Mouse (Mus musculus) hindbrain, embryonic 10.5 days (tissue): Measurements from ENCODE around the gene Mkrn3. TPM values are rescaled to one million over a fixed set of nuclear protein-coding genes. Genes with fewer than 3 reads are reported as not detected.

Experiments used
- DNase-seq: peaks from one replicate; pipeline ENCODE4 v3.0.0-alpha.2; 2017; ENCODE audit warnings: low spot score
- H3K27ac ChIP-seq: fragments of 300-500 bp; sonication (generic); 2 replicates; pipeline ENCODE4 v1.5.1; 2016; ENCODE audit warnings: mild to moderate bottlenecking, moderate library complexity
- H3K27me3 ChIP-seq: fragments of 300-500 bp; sonication (generic); 2 replicates; pipeline ENCODE4 v1.6.1; 2016; ENCODE audit warnings: mild to moderate bottlenecking; ENCODE audit not compliant: poor library complexity, insufficient read depth, severe bottlenecking
- H3K36me3 ChIP-seq: fragments of 300-500 bp; sonication (generic); 2 replicates; pipeline ENCODE4 v1.6.1; 2016; ENCODE audit warnings: mild to moderate bottlenecking, moderate library complexity
- H3K4me1 ChIP-seq: fragments of 300-500 bp; sonication (generic); replicated peaks from 2 replicates; pipeline ENCODE4 v1.6.1; 2016; ENCODE audit warnings: mild to moderate bottlenecking
- H3K4me3 ChIP-seq: fragments of 300-500 bp; sonication (generic); 2 replicates; pipeline ENCODE4 v1.5.1; 2016; ENCODE audit warnings: mild to moderate bottlenecking, moderate library complexity
- H3K9me3 ChIP-seq: fragments of 300-500 bp; sonication (generic); 2 replicates; pipeline ENCODE4 v1.6.1; 2016; ENCODE audit warnings: mild to moderate bottlenecking, moderate library complexity
- WGBS: fragments of 180-500 bp; shearing (Covaris S2); methylation state at CpG from one replicate; pipeline ENCODE4 v1.1.7; 2016; 5-methylcytosine and 5-hydroxymethylcytosine counted together
- polyA plus RNA-seq: library from polyadenylated mRNA; unstranded; fragments of >200 nt; fragmentation: Nextera tagmentation; extraction: Ambion mirVana; gene quantifications from 2 replicates; pipeline ENCODE4 v1.2.1, GENCODE M21; 2016

Mkrn3 gene
- polyA plus RNA-seq: 15.4 and 15.5 TPM in 2 replicates

GRCm38 (mm10) chr7:62419493-62420360, at the start of gene Mkrn3:
Gene Mkrn3 (minus strand): TSS chr7:62420139.
- Histone ChIP-seq H3K4me3 (peak within 1 kb of the TSS; percentile 68), H3K9me3 (peaks cover 20% of the 10 kb centered on the region), H3K36me3 (no peaks in the 10 kb centered on the region), H3K27ac (peak within 1 kb of the TSS; percentile 95), H3K4me1 (0 out of 2 replicates have a peak, but pooled peaks cover 2% of the 10 kb centered on the region), H3K27me3 (no peaks in the 10 kb centered on the region)
- 24% methylated on average over 49 of the region's 49 CpGs for WGBS
- DNase-seq: peak; percentile 82

GRCm38 (mm10) chr7:62463878-62464755, 44.2 kb upstream of the Mkrn3 start, which contains the start of gene Peg12:
Gene Peg12 (minus strand): TSS chr7:62464510.
- peaks cover 45% of the 10 kb centered on the region for H3K9me3 ChIP-seq
- 19% methylated on average over 82 of the region's 82 CpGs for WGBS

GRCm38 (mm10) chr7:62463007-62463877, 43.3 kb upstream of the Mkrn3 start:
- Histone ChIP-seq H3K36me3 (peaks cover 2% of the 10 kb centered on the region; the same call in 1 of the 2 replicates), H3K27ac (peak overlapping the region; percentile 97), H3K9me3 (peaks cover 45% of the 10 kb centered on the region), H3K27me3 (no peaks in the 10 kb centered on the region), H3K4me1 (0 out of 2 replicates have a peak, but pooled peaks cover 6% of the 10 kb centered on the region), H3K4me3 (peak overlapping the region; percentile 68)
- DNase-seq: peak; percentile 53
- 29% methylated on average over 55 of the region's 55 CpGs for WGBS

More at GRCm38 (mm10) chr7:62463878-62464755, 44.2 kb upstream of the Mkrn3 start, which contains the start of gene Peg12:
- H3K27me3 ChIP-seq: no peaks in the 10 kb centered on the region
- DNase-seq: peak; percentile 69
- H3K27ac ChIP-seq: peak within 1 kb of the TSS; percentile 97
- peak within 1 kb of the TSS; percentile 68 for H3K4me3 ChIP-seq
- H3K36me3 ChIP-seq: peaks cover 2% of the 10 kb centered on the region; the same call in 1 of the 2 replicates
- H3K4me1 ChIP-seq: 0 out of 2 replicates have a peak, but pooled peaks cover 6% of the 10 kb centered on the region

GRCm38 (mm10) chr7:62462229-62463006, 42.5 kb upstream of the Mkrn3 start:
- 0 out of 2 replicates have a peak, but pooled peaks cover 6% of the 10 kb centered on the region for H3K4me1 ChIP-seq
- WGBS: 28% methylated on average over 13 of the region's 13 CpGs
- H3K27me3 ChIP-seq: no peaks in the 10 kb centered on the region
- H3K4me3 ChIP-seq: peak overlapping the region; percentile 68
- peak overlapping the region; percentile 97 for H3K27ac ChIP-seq
- H3K9me3 ChIP-seq: peaks cover 45% of the 10 kb centered on the region
- H3K36me3 ChIP-seq: peaks cover 2% of the 10 kb centered on the region; the same call in 1 of the 2 replicates
- peak; percentile 73 for DNase-seq

- WGBS: 20% methylated on average over 2 of the region's 2 CpGs
- no peak overlapping the region for H3K4me3 ChIP-seq
- peaks cover 7% of the 10 kb centered on the region; the same call in 1 of the 2 replicates for H3K4me1 ChIP-seq
- no peak overlapping the region for H3K27ac ChIP-seq
- no peaks in the 10 kb centered on the region for H3K27me3 ChIP-seq
- DNase-seq: no peak
- 0 out of 2 replicates have a peak, but pooled peaks cover 12% of the 10 kb centered on the region for H3K9me3 ChIP-seq
- no peaks in the 10 kb centered on the region for H3K36me3 ChIP-seq
These were observed 32.4 kb upstream of the Mkrn3 start for GRCm38 (mm10) chr7:62452353-62452752.

GRCm38 (mm10) chr7:62445431-62446165, 25.7 kb upstream of the Mkrn3 start:
- Histone ChIP-seq H3K4me1 (peaks cover 9% of the 10 kb centered on the region; the same call in 1 of the 2 replicates), H3K27ac (peak overlapping the region; percentile 66), H3K4me3 (no peak overlapping the region), H3K36me3 (no peaks in the 10 kb centered on the region), H3K9me3 (peaks cover 13% of the 10 kb centered on the region; the same call in 1 of the 2 replicates), H3K27me3 (no peaks in the 10 kb centered on the region)
- no peak for DNase-seq

- DNase-seq: no peak
- WGBS: 38% methylated on average over 2 of the region's 2 CpGs
- Histone ChIP-seq H3K4me3 (no peak overlapping the region), H3K27me3 (no peaks in the 10 kb centered on the region), H3K4me1 (no peaks in the 10 kb centered on the region), H3K36me3 (no peaks in the 10 kb centered on the region), H3K9me3 (no peaks in the 10 kb centered on the region), H3K27ac (no peak overlapping the region)
These were observed 16.5 kb upstream of the Mkrn3 start for GRCm38 (mm10) chr7:62436394-62436793.

GRCm38 (mm10) chr7:62433243-62433642, 13.3 kb upstream of the Mkrn3 start:
- H3K27ac ChIP-seq: no peak overlapping the region
- H3K9me3 ChIP-seq: no peaks in the 10 kb centered on the region; the same call in 1 of the 2 replicates
- no peaks in the 10 kb centered on the region for H3K36me3 ChIP-seq
- no peaks in the 10 kb centered on the region for H3K27me3 ChIP-seq
- H3K4me1 ChIP-seq: no peaks in the 10 kb centered on the region
- 29% methylated on average over 3 of the region's 3 CpGs for WGBS
- H3K4me3 ChIP-seq: no peak overlapping the region
- no peak for DNase-seq

- WGBS: 24% methylated on average over 8 of the region's 8 CpGs
These were observed 8.4 kb upstream of the Mkrn3 start for GRCm38 (mm10) chr7:62428337-62428736.

GRCm38 (mm10) chr7:62423210-62423609, 3.3 kb upstream of the Mkrn3 start:
- peak overlapping the region; percentile 68 for H3K4me3 ChIP-seq
- H3K27me3 ChIP-seq: no peaks in the 10 kb centered on the region
- 0 out of 2 replicates have a peak, but pooled peaks cover 2% of the 10 kb centered on the region for H3K4me1 ChIP-seq
- no peaks in the 10 kb centered on the region for H3K36me3 ChIP-seq
- peak overlapping the region; percentile 95 for H3K27ac ChIP-seq
- WGBS: 38% methylated on average over 4 of the region's 4 CpGs
- DNase-seq: peak; percentile 56
- peaks cover 19% of the 10 kb centered on the region for H3K9me3 ChIP-seq

More at GRCm38 (mm10) chr7:62428337-62428736, 8.4 kb upstream of the Mkrn3 start:
- DNase-seq: no peak
- Histone ChIP-seq H3K4me1 (0 out of 2 replicates have a peak, but pooled peaks cover 2% of the 10 kb centered on the region), H3K9me3 (no peaks in the 10 kb centered on the region; the same call in 1 of the 2 replicates), H3K36me3 (no peaks in the 10 kb centered on the region), H3K4me3 (no peak overlapping the region), H3K27ac (no peak overlapping the region), H3K27me3 (no peaks in the 10 kb centered on the region)
